Mouse (Mus musculus): ENCODE results near the gene Litaf. TPM values are rescaled to one million over a fixed set of nuclear protein-coding genes. Genes with fewer than 3 reads are reported as not detected.
A peak's percentile ranks its signal among the peaks of the same experiment; 100 is the strongest.

Gene Litaf
- polyA plus RNA-seq, 1 experiment from 2014 or later, result 112 TPM

- Histone ChIP-seq H3K27ac (ENCODE audit: low read depth) (no peak overlapping the region), H3K4me2 (no peak overlapping the region), H3K4me3 (ENCODE audit: low read depth, low read length) (no peak overlapping the region), H3K27me3 (ENCODE audit: insufficient read depth, low read length) (no peaks in the 10 kb centered on the region), H3K4me1 (ENCODE audit: insufficient read depth) (no peaks in the 10 kb centered on the region), H3K36me3 (ENCODE audit: insufficient read depth) (no peaks in the 10 kb centered on the region), H3K9ac (no peak overlapping the region), H3K9me3 (ENCODE audit: low read depth, low read length) (no peaks in the 10 kb centered on the region)
- 25% methylated on average over 15 of the region's 15 CpGs for WGBS
- peak; percentile 95 for TF ChIP-seq CTCF (IDR thresholded peaks at IDR 0.05; ENCODE audit: low read depth)
- peak; percentile 95 for DNase-seq
- peak; percentile 78 for ATAC-seq (ENCODE audit: insufficient read depth)
These were observed 30.0 kb downstream of the Litaf start for GRCm38 (mm10) chr16:11035790-11036431.

DNA sequence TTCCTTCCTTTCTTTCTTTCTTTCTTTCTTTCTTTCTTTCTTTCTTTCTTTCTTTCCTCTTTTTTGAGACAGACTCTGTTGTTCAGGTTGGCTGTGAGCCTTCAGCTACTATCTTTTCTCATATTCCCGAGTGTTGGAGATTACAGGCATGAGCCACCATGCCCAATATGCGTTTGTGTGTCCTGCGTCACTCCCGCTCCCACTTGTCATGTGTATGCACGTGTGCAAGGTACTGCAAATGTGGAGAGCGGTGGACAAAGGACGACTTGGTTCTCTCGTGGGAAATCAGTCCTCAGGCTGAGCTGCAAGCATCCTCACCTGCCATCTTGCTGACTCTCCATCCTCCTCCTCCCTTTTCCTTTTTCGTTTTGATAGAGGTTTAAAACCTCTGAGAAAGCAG, 30.7 kb downstream of the Litaf start:
- no peak for ATAC-seq (ENCODE audit: insufficient read depth)
- no peaks in the 10 kb centered on the region for H3K4me1 ChIP-seq (ENCODE audit: insufficient read depth)
- no peak overlapping the region for H3K4me2 ChIP-seq
- H3K27me3 ChIP-seq (ENCODE audit: insufficient read depth, low read length), result no peaks in the 10 kb centered on the region
- 77% methylated on average over 9 of the region's 9 CpGs for WGBS
- no peak overlapping the region for H3K4me3 ChIP-seq (ENCODE audit: low read depth, low read length)
- H3K27ac ChIP-seq (ENCODE audit: low read depth), result no peak overlapping the region
- H3K9me3 ChIP-seq (ENCODE audit: low read depth, low read length), result no peaks in the 10 kb centered on the region
- no peaks in the 10 kb centered on the region for H3K36me3 ChIP-seq (ENCODE audit: insufficient read depth)
- DNase-seq, result no peak
- no peak for TF ChIP-seq CTCF (IDR thresholded peaks at IDR 0.05; ENCODE audit: low read depth)
- H3K9ac ChIP-seq, result no peak overlapping the region

GRCm38 (mm10) chr16:11034193-11034803, 31.7 kb downstream of the Litaf start:
- peak; percentile 61 for ATAC-seq (ENCODE audit: insufficient read depth)
- WGBS, result 0% methylated on average over 4 of the region's 4 CpGs
- no peak overlapping the region for H3K9ac ChIP-seq

DNA sequence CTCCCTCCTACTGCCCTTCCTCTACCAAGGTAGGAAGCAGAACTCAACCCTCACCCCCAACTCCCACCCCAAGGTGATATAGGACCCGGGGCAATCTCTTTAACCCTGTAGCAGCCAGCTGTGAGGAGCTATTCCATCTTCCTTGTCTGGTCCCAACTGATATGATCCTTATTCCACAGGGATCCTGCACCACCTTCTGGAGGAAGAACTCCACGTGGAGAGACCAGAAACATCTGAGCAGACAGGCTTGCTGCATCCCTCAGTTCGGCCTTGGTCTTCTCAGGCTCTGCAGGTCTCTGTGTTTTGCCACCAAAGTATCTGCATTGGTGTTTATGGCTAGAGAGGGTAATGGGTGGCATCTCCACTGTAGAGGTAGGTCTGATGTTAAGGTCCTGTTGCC, 34.6 kb downstream of the Litaf start:
- TF ChIP-seq CTCF (IDR thresholded peaks at IDR 0.05; ENCODE audit: low read depth), result peak; percentile 30; the same call in 1 of the 2 replicates
- no peaks in the 10 kb centered on the region for H3K4me1 ChIP-seq (ENCODE audit: insufficient read depth)
- H3K9ac ChIP-seq, result no peak overlapping the region
- H3K27ac ChIP-seq (ENCODE audit: low read depth), result no peak overlapping the region
- no peak overlapping the region for H3K4me3 ChIP-seq (ENCODE audit: low read depth, low read length)
- H3K27me3 ChIP-seq (ENCODE audit: insufficient read depth, low read length), result no peaks in the 10 kb centered on the region
- ATAC-seq (ENCODE audit: insufficient read depth) (no peak), DNase-seq (no peak)
- WGBS, result 36% methylated on average over 3 of the region's 3 CpGs
- H3K9me3 ChIP-seq (ENCODE audit: low read depth, low read length), result no peaks in the 10 kb centered on the region
- no peaks in the 10 kb centered on the region for H3K36me3 ChIP-seq (ENCODE audit: insufficient read depth)
- no peak overlapping the region for H3K4me2 ChIP-seq

More at GRCm38 (mm10) chr16:11034193-11034803, 31.7 kb downstream of the Litaf start:
- no peak overlapping the region for H3K27ac ChIP-seq (ENCODE audit: low read depth)
- no peaks in the 10 kb centered on the region for H3K27me3 ChIP-seq (ENCODE audit: insufficient read depth, low read length)
- H3K36me3 ChIP-seq (ENCODE audit: insufficient read depth), result no peaks in the 10 kb centered on the region
- no peaks in the 10 kb centered on the region for H3K9me3 ChIP-seq (ENCODE audit: low read depth, low read length)
- no peaks in the 10 kb centered on the region for H3K4me1 ChIP-seq (ENCODE audit: insufficient read depth)
- H3K4me3 ChIP-seq (ENCODE audit: low read depth, low read length), result no peak overlapping the region
- H3K4me2 ChIP-seq, result no peak overlapping the region
- peak; percentile 96 for DNase-seq
- TF ChIP-seq CTCF (IDR thresholded peaks at IDR 0.05; ENCODE audit: low read depth), result peak; percentile 100

DNA sequence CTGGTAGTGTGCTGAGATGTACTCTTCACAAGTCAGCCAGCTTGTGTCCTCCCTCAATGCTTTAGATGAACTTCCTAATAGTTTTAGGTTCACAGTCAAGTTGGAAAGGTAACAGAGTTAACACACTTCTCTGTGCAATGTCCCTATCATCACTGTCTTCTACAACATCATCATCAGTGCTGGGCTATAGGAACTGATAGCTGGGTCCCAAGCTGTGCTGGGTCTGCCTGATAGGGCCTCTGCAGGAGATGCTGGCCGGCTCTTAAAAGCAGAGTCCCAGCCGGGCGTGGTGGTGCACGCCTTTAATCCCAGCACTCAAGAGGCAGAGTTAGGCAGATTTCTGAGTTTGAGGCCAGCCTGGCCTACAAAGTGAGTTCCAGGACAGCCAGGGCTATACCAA, 35.1 kb downstream of the Litaf start:
- Histone ChIP-seq H3K9ac (no peak overlapping the region), H3K36me3 (ENCODE audit: insufficient read depth) (no peaks in the 10 kb centered on the region), H3K9me3 (ENCODE audit: low read depth, low read length) (no peaks in the 10 kb centered on the region), H3K4me2 (no peak overlapping the region), H3K27ac (ENCODE audit: low read depth) (no peak overlapping the region), H3K27me3 (ENCODE audit: insufficient read depth, low read length) (no peaks in the 10 kb centered on the region), H3K4me3 (ENCODE audit: low read depth, low read length) (no peak overlapping the region), H3K4me1 (ENCODE audit: insufficient read depth) (no peaks in the 10 kb centered on the region)
- ATAC-seq (ENCODE audit: insufficient read depth), result no peak
- no peak for TF ChIP-seq CTCF (IDR thresholded peaks at IDR 0.05; ENCODE audit: low read depth)
- 65% methylated on average over 4 of the region's 4 CpGs for WGBS
- DNase-seq, result no peak

DNA sequence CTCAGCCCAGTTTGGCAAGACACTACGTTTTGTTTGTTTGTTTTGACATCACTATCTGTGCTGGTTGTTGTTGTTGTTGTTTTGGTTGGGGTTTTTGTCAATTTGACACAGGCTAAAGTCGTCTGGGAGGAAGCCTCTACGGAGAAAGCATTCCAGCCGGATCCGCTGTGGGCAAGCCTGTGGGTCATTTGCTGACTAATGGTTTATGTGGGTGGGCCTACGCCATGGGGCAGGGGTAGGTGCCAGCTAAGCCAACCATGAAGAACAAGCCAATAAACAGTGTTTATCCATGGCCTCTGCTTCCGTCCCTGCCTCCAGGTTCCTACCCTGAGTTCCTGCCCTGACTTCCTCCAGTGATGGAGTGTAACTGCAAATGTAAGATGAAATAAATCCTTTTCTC, 37.8 kb downstream of the Litaf start:
- Histone ChIP-seq H3K27me3 (ENCODE audit: insufficient read depth, low read length) (no peaks in the 10 kb centered on the region), H3K4me3 (ENCODE audit: low read depth, low read length) (no peak overlapping the region), H3K36me3 (ENCODE audit: insufficient read depth) (no peaks in the 10 kb centered on the region), H3K9ac (no peak overlapping the region), H3K9me3 (ENCODE audit: low read depth, low read length) (no peaks in the 10 kb centered on the region), H3K27ac (ENCODE audit: low read depth) (no peak overlapping the region), H3K4me1 (ENCODE audit: insufficient read depth) (no peaks in the 10 kb centered on the region), H3K4me2 (no peak overlapping the region)
- TF ChIP-seq CTCF (IDR thresholded peaks at IDR 0.05; ENCODE audit: low read depth), result no peak
- DNase-seq, result no peak
- ATAC-seq (ENCODE audit: insufficient read depth), result no peak
- WGBS, result 70% methylated on average over 7 of the region's 7 CpGs

DNA sequence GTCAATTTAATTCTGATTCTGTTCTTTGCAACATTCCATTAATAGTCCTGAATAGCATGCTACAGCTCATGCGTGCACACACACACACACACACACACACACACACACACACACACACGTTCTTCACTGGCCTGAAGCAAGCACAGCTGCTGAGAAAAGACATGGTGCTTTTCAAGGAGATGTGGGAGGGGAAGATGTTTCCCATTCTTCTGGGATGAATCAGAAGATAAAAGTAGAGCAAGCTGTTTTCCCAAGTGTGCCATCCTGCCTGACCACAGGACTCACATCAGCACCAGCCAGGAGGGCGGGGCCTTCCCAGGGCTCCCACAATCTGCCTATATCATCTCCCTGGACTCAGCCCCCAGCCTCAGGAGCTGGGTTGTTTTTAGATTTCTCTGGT, 41.1 kb downstream of the Litaf start:
- WGBS, result 71% methylated on average over 3 of the region's 3 CpGs
- no peaks in the 10 kb centered on the region for H3K4me1 ChIP-seq (ENCODE audit: insufficient read depth)
- no peak for TF ChIP-seq CTCF (IDR thresholded peaks at IDR 0.05; ENCODE audit: low read depth)
- H3K36me3 ChIP-seq (ENCODE audit: insufficient read depth), result no peaks in the 10 kb centered on the region
- H3K9ac ChIP-seq, result no peak overlapping the region
- DNase-seq, result no peak
- no peaks in the 10 kb centered on the region for H3K27me3 ChIP-seq (ENCODE audit: insufficient read depth, low read length)
- no peak overlapping the region for H3K4me2 ChIP-seq
- H3K4me3 ChIP-seq (ENCODE audit: low read depth, low read length), result no peak overlapping the region
- no peak overlapping the region for H3K27ac ChIP-seq (ENCODE audit: low read depth)
- H3K9me3 ChIP-seq (ENCODE audit: low read depth, low read length), result no peaks in the 10 kb centered on the region
- ATAC-seq (ENCODE audit: insufficient read depth), result no peak

All from lung, embryonic 14.5 days (tissue).